Mouse (Mus musculus): ENCODE results near the gene Ptpn6. TPM values are rescaled to one million over a fixed set of nuclear protein-coding genes. Genes with fewer than 3 reads are reported as not detected.

Ptpn6 gene
- 0.21 TPM for polyA plus RNA-seq (2014; fragmentation: Illumina TruSeq; extraction: RNeasy Lipid Tissue Mini Kit (QIAGEN cat#74804); ENCODE audit: low read depth, low replicate concordance)

GRCm38 (mm10) chr6:124738511-124739023 is at the start of gene Ptpn6:
Gene Ptpn6, minus strand, starts transcription at chr6:124738714.

GRCm38 (mm10) chr6:124779222-124779983 is 40.9 kb upstream of the Ptpn6 start, which contains the start of gene Lrrc23:
Gene Lrrc23, minus strand, starts transcription at chr6:124779727.

GRCm38 (mm10) chr6:124769101-124769765 is 30.7 kb upstream of the Ptpn6 start, which contains the start of gene Eno2:
Gene Eno2, minus strand, starts transcription at chr6:124769673.

GRCm38 (mm10) chr6:124755831-124756595 is 17.5 kb upstream of the Ptpn6 start, which contains the start of the genes Gm45234 and Atn1:
Gene Gm45234, minus strand, starts transcription at chr6:124756021.
Gene Atn1, minus strand, starts transcription at chr6:124756524.

GRCm38 (mm10) chr6:124740888-124741761 is 2.6 kb upstream of the Ptpn6 start, which contains the start of gene Grcc10:
Gene Grcc10, minus strand, starts transcription at chr6:124741374.

GRCm38 (mm10) chr6:124711824-124712782 is 26.4 kb downstream of the Ptpn6 start, which contains the start of the genes Emg1 and Phb2:
Gene Emg1, minus strand, starts transcription at chr6:124712178.
Gene Phb2, plus strand, starts transcription at chr6:124712336.

Other genes with a start within 250 kb of the Ptpn6 start
- 0.63 TPM for gene C1rl, start 245.6 kb downstream of the Ptpn6 start, polyA plus RNA-seq (2014; fragmentation: Illumina TruSeq; extraction: RNeasy Lipid Tissue Mini Kit (QIAGEN cat#74804); ENCODE audit: low read depth, low replicate concordance)
- 3.7 TPM for gene C1ra, start 226.3 kb downstream of the Ptpn6 start, polyA plus RNA-seq (2014; fragmentation: Illumina TruSeq; extraction: RNeasy Lipid Tissue Mini Kit (QIAGEN cat#74804); ENCODE audit: low read depth, low replicate concordance)
- 18.5 TPM for gene C1s1, start 196.4 kb downstream of the Ptpn6 start, polyA plus RNA-seq (2014; fragmentation: Illumina TruSeq; extraction: RNeasy Lipid Tissue Mini Kit (QIAGEN cat#74804); ENCODE audit: low read depth, low replicate concordance)
- not detected for gene C1rb, start 168.4 kb downstream of the Ptpn6 start, polyA plus RNA-seq (2014; fragmentation: Illumina TruSeq; extraction: RNeasy Lipid Tissue Mini Kit (QIAGEN cat#74804); ENCODE audit: low read depth, low replicate concordance)
- gene C1s2, start 102.6 kb downstream of the Ptpn6 start, polyA plus RNA-seq (2014; fragmentation: Illumina TruSeq; extraction: RNeasy Lipid Tissue Mini Kit (QIAGEN cat#74804); ENCODE audit: low read depth, low replicate concordance): 0.87 TPM
- gene Lpcat3, start 75.7 kb downstream of the Ptpn6 start, polyA plus RNA-seq (2014; fragmentation: Illumina TruSeq; extraction: RNeasy Lipid Tissue Mini Kit (QIAGEN cat#74804); ENCODE audit: low read depth, low replicate concordance): 102 TPM
- gene Emg1, start 26.5 kb downstream of the Ptpn6 start, polyA plus RNA-seq (2014; fragmentation: Illumina TruSeq; extraction: RNeasy Lipid Tissue Mini Kit (QIAGEN cat#74804); ENCODE audit: low read depth, low replicate concordance): 15.1 TPM
- gene Phb2, start 26.4 kb downstream of the Ptpn6 start, polyA plus RNA-seq (2014; fragmentation: Illumina TruSeq; extraction: RNeasy Lipid Tissue Mini Kit (QIAGEN cat#74804); ENCODE audit: low read depth, low replicate concordance): 13.8 TPM
- gene Grcc10, start 2.7 kb upstream of the Ptpn6 start, polyA plus RNA-seq (2014; fragmentation: Illumina TruSeq; extraction: RNeasy Lipid Tissue Mini Kit (QIAGEN cat#74804); ENCODE audit: low read depth, low replicate concordance): 9.6 TPM
- not detected for gene Gm45234, start 17.3 kb upstream of the Ptpn6 start, polyA plus RNA-seq (2014; fragmentation: Illumina TruSeq; extraction: RNeasy Lipid Tissue Mini Kit (QIAGEN cat#74804); ENCODE audit: low read depth, low replicate concordance)
- gene Atn1, start 17.8 kb upstream of the Ptpn6 start, polyA plus RNA-seq (2014; fragmentation: Illumina TruSeq; extraction: RNeasy Lipid Tissue Mini Kit (QIAGEN cat#74804); ENCODE audit: low read depth, low replicate concordance): 0.17 TPM
- gene Eno2, start 31.0 kb upstream of the Ptpn6 start, polyA plus RNA-seq (2014; fragmentation: Illumina TruSeq; extraction: RNeasy Lipid Tissue Mini Kit (QIAGEN cat#74804); ENCODE audit: low read depth, low replicate concordance): 0.08 TPM
- gene Lrrc23, start 41.0 kb upstream of the Ptpn6 start, polyA plus RNA-seq (2014; fragmentation: Illumina TruSeq; extraction: RNeasy Lipid Tissue Mini Kit (QIAGEN cat#74804); ENCODE audit: low read depth, low replicate concordance): 112 TPM
- gene Spsb2, start 69.9 kb upstream of the Ptpn6 start, polyA plus RNA-seq (2014; fragmentation: Illumina TruSeq; extraction: RNeasy Lipid Tissue Mini Kit (QIAGEN cat#74804); ENCODE audit: low read depth, low replicate concordance): 0.45 TPM
- gene Tpi1, start 75.6 kb upstream of the Ptpn6 start, polyA plus RNA-seq (2014; fragmentation: Illumina TruSeq; extraction: RNeasy Lipid Tissue Mini Kit (QIAGEN cat#74804); ENCODE audit: low read depth, low replicate concordance): 41.8 TPM
- 18.4 TPM for gene Usp5, start 90.8 kb upstream of the Ptpn6 start, polyA plus RNA-seq (2014; fragmentation: Illumina TruSeq; extraction: RNeasy Lipid Tissue Mini Kit (QIAGEN cat#74804); ENCODE audit: low read depth, low replicate concordance)
- 62.1 TPM for gene Cdca3, start 90.8 kb upstream of the Ptpn6 start, polyA plus RNA-seq (2014; fragmentation: Illumina TruSeq; extraction: RNeasy Lipid Tissue Mini Kit (QIAGEN cat#74804); ENCODE audit: low read depth, low replicate concordance)
- gene Gnb3, start 101.6 kb upstream of the Ptpn6 start, polyA plus RNA-seq (2014; fragmentation: Illumina TruSeq; extraction: RNeasy Lipid Tissue Mini Kit (QIAGEN cat#74804); ENCODE audit: low read depth, low replicate concordance): not detected
- not detected for gene P3h3, start 119.0 kb upstream of the Ptpn6 start, polyA plus RNA-seq (2014; fragmentation: Illumina TruSeq; extraction: RNeasy Lipid Tissue Mini Kit (QIAGEN cat#74804); ENCODE audit: low read depth, low replicate concordance)
- 0.39 TPM for gene Gpr162, start 125.3 kb upstream of the Ptpn6 start, polyA plus RNA-seq (2014; fragmentation: Illumina TruSeq; extraction: RNeasy Lipid Tissue Mini Kit (QIAGEN cat#74804); ENCODE audit: low read depth, low replicate concordance)
- gene Cd4, start 149.5 kb upstream of the Ptpn6 start, polyA plus RNA-seq (2014; fragmentation: Illumina TruSeq; extraction: RNeasy Lipid Tissue Mini Kit (QIAGEN cat#74804); ENCODE audit: low read depth, low replicate concordance): 0.28 TPM
- not detected for gene Lag3, start 173.0 kb upstream of the Ptpn6 start, polyA plus RNA-seq (2014; fragmentation: Illumina TruSeq; extraction: RNeasy Lipid Tissue Mini Kit (QIAGEN cat#74804); ENCODE audit: low read depth, low replicate concordance)
- 19.0 TPM for gene Ptms, start 181.4 kb upstream of the Ptpn6 start, polyA plus RNA-seq (2014; fragmentation: Illumina TruSeq; extraction: RNeasy Lipid Tissue Mini Kit (QIAGEN cat#74804); ENCODE audit: low read depth, low replicate concordance)
- 2.7 TPM for gene Mlf2, start 192.7 kb upstream of the Ptpn6 start, polyA plus RNA-seq (2014; fragmentation: Illumina TruSeq; extraction: RNeasy Lipid Tissue Mini Kit (QIAGEN cat#74804); ENCODE audit: low read depth, low replicate concordance)
- gene Cops7a, start 226.8 kb upstream of the Ptpn6 start, polyA plus RNA-seq (2014; fragmentation: Illumina TruSeq; extraction: RNeasy Lipid Tissue Mini Kit (QIAGEN cat#74804); ENCODE audit: low read depth, low replicate concordance): 36.9 TPM